Mouse (Mus musculus): ENCODE measurements around the gene Dsn1. TPM values are rescaled to one million over a fixed set of nuclear protein-coding genes. Genes with fewer than 3 reads are reported as not detected.

The Dsn1 gene
- polyA plus RNA-seq, 1 experiment from 2014 or later: 11.0 TPM

DNA sequence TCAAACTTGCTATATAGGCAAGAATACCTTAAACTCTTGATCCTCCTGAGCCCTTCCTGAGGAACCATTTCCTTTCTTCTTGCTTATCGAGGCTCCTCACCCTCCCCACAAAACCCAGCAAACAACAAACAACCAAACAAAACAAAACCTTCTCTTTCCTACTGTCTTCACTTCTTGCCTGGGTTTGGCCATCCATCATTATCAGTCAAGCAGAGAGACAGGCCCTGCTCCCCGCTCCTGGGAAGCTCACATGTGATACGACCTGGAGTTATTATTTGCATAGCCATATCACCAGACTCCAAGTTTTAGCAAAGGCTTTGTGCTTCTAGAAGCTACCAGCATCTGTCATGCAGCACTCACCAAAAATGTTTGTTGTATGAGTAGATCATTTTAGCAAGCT lies 19.6 kb downstream of the Dsn1 start:
- H3K9ac ChIP-seq: no peak overlapping the region
- peaks cover 19% of the 10 kb centered on the region for H3K4me1 ChIP-seq (replicated peaks)
- 54% methylated on average over 3 of the region's 3 CpGs for WGBS
- ATAC-seq (ENCODE audit: low FRiP score, low read depth): no peak
- no peaks in the 10 kb centered on the region for H3K27me3 ChIP-seq
- H3K36me3 ChIP-seq: no peaks in the 10 kb centered on the region
- H3K27ac ChIP-seq (replicated peaks): no peak overlapping the region
- no peak overlapping the region for H3K4me2 ChIP-seq
- H3K9me3 ChIP-seq: no peaks in the 10 kb centered on the region
- no peak overlapping the region for H3K4me3 ChIP-seq

DNA sequence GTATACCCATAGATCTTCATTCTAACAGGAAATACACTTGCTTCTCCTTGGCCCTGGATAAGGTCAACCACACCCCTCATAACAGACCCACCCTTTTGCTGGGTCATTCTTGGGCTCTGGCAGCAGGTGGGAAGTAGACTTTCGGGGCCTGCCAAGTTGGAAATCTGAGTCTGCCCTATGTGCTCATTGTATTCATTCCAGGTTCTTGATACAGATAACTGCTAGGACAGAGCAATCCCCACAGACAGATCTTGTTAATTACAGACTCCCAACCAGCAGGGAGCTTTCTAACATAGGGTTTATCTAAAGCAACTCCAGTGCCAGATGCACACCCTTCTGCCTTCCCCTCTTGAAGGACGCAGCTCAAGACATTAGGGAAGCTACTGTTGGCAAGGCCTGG lies 24.1 kb downstream of the Dsn1 start:
- Histone ChIP-seq H3K4me2 (no peak overlapping the region), H3K4me1 (replicated peaks) (0 out of 2 replicates have a peak, but pooled peaks cover 1% of the 10 kb centered on the region), H3K4me3 (no peak overlapping the region), H3K9me3 (no peaks in the 10 kb centered on the region), H3K36me3 (no peaks in the 10 kb centered on the region), H3K9ac (no peak overlapping the region), H3K27me3 (no peaks in the 10 kb centered on the region), H3K27ac (replicated peaks) (0 out of 2 replicates have a peak overlapping the region, but pooled peaks have one; percentile 1)
- no peak for ATAC-seq (ENCODE audit: low FRiP score, low read depth)
- 63% methylated on average over 2 of the region's 2 CpGs for WGBS

DNA sequence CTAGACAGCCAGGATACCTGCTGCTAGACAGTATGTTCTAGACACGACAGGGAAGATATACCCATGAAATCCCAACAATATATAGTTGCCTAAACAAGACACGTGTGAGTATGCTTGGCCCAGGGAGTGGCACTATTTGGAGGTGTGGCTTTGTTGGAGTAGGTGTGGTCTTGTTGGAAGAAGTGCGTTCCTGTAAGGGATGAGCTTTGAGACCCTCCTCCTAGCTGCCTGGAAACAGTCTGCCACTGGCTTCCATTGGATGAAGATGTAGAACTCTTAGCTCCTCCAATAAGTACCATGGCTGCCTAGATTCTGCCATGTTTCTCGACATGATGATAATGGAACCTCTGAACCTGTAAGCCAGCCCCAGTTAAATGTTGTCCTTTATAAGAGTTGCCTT lies 25.7 kb downstream of the Dsn1 start:
- Histone ChIP-seq H3K27ac (replicated peaks) (no peak overlapping the region), H3K9me3 (no peaks in the 10 kb centered on the region), H3K4me1 (replicated peaks) (peaks cover 11% of the 10 kb centered on the region), H3K9ac (no peak overlapping the region), H3K4me2 (no peak overlapping the region), H3K27me3 (no peaks in the 10 kb centered on the region), H3K36me3 (no peaks in the 10 kb centered on the region), H3K4me3 (no peak overlapping the region)
- WGBS: 84% methylated on average over 4 of the region's 4 CpGs
- no peak for ATAC-seq (ENCODE audit: low FRiP score, low read depth)

DNA sequence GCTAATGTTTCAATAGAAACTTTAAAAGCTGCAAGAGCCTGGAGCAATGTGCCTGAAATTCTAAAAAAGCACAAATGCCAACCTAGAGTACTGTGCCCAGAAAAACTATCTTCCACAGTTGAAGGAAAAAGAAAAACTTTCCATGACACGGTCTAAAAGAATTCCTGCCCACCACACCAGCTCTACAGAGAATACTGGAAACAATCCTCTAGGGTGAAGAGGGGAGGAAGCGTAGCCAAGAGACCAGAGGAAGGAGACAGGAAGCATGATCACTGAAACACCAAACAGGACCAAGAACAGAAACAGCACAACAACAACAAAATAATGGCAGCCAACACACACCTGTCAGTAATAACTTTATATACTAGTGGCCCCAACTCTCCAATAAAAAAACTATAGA lies 26.9 kb downstream of the Dsn1 start:
- 78% methylated on average over 2 of the region's 2 CpGs for WGBS
- ATAC-seq (ENCODE audit: low FRiP score, low read depth): no peak
- no peaks in the 10 kb centered on the region for H3K9me3 ChIP-seq
- H3K36me3 ChIP-seq: no peaks in the 10 kb centered on the region
- H3K4me3 ChIP-seq: no peak overlapping the region
- no peak overlapping the region for H3K9ac ChIP-seq
- H3K27ac ChIP-seq (replicated peaks): no peak overlapping the region
- peaks cover 14% of the 10 kb centered on the region for H3K4me1 ChIP-seq (replicated peaks)
- no peaks in the 10 kb centered on the region for H3K27me3 ChIP-seq
- no peak overlapping the region for H3K4me2 ChIP-seq

DNA sequence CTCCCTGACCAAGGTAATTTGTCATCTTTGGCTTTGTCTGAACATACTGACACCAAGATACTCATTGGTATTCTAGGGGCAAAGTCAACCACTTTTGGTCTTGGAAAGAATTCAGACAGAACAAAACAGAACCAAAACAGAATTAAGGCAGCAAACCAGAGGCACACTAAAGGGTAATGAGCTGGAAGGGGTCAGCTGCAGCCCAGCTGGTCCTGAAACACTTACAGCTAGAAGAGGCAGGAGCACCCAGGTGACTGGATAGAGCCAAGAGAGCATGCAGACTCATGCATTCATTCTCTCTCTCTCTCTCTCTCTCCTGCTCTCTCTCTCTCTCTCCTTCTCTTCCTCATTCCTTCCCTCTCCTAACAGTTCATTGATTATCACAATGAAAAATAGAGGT lies 30.2 kb downstream of the Dsn1 start:
- H3K27ac ChIP-seq (replicated peaks): peak overlapping the region; percentile 63; the same call in 1 of the 2 replicates
- H3K4me2 ChIP-seq: no peak overlapping the region
- no peaks in the 10 kb centered on the region for H3K9me3 ChIP-seq
- H3K27me3 ChIP-seq: no peaks in the 10 kb centered on the region
- H3K36me3 ChIP-seq: no peaks in the 10 kb centered on the region
- peak; percentile 66; the same call in 1 of the 2 replicates for ATAC-seq (ENCODE audit: low FRiP score, low read depth)
- no peak overlapping the region for H3K9ac ChIP-seq
- H3K4me3 ChIP-seq: no peak overlapping the region
- H3K4me1 ChIP-seq (replicated peaks): peaks cover 18% of the 10 kb centered on the region

DNA sequence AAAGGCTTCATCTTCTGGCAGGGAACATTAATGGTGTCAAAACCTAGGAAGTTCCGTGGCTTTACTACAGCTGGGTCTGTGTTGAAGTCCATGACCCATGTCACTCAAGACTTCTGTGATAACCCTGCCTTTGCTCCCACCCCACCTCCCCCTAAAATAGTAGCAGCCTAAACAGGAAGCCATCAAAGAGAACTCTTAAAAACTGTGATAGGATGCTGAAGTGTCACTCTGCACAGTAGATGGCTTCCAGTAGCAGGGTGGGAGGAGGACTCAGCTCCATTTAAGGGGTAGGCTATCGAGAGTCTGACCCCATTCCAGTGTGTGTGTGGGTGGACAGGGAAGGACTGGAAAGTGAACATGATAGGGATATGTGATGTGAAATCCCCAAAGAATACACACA lies 32.0 kb downstream of the Dsn1 start:
- H3K4me3 ChIP-seq: no peak overlapping the region
- H3K4me1 ChIP-seq (replicated peaks): peaks cover 18% of the 10 kb centered on the region
- no peak overlapping the region for H3K27ac ChIP-seq (replicated peaks)
- no peaks in the 10 kb centered on the region for H3K9me3 ChIP-seq
- no peak overlapping the region for H3K4me2 ChIP-seq
- no peaks in the 10 kb centered on the region for H3K27me3 ChIP-seq
- ATAC-seq (ENCODE audit: low FRiP score, low read depth): no peak
- H3K36me3 ChIP-seq: no peaks in the 10 kb centered on the region; the same call in 1 of the 2 replicates
- 82% methylated on average over 2 of the region's 2 CpGs for WGBS
- no peak overlapping the region for H3K9ac ChIP-seq

DNA sequence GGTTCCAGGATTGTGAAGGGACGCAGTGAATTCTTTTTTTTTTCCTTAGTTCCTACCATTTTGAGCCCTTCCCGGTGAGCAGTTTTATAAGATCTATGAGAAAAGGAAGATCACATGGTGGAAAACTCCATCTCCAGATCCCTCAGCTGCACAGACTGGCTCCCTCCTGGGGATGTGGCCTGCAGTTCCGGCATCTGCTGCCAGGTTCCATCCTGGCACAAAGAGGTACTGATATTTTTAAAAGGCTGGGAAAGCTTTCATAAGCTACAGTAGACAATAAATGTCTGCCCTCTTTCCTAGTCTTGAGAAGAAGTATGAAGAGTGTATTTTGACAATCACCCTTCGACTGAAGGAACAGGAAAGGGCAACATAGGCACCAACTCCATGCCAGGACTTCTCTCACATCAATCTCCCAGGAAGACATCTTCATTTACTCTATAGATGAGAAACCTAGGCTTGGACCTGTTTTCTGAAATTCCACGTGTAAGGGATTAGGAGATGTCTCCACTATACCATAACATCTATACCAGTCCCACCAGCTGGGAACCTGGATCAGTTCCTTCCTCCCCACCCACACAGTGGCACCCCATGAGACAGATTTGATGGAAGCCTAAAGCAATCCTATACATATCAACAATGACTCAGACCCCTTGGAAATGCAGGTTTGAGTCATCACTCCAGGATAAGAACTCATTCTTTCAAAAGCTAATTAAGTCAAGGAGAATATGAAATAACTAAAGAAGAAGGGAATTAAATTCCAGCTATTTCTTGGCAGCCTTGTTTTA lies 33.4 kb downstream of the Dsn1 start:
- peaks cover 18% of the 10 kb centered on the region for H3K4me1 ChIP-seq (replicated peaks)
- no peak for ATAC-seq (ENCODE audit: low FRiP score, low read depth)
- 81% methylated on average over 5 of the region's 5 CpGs for WGBS
- no peak overlapping the region for H3K9ac ChIP-seq
- no peaks in the 10 kb centered on the region for H3K27me3 ChIP-seq
- H3K4me3 ChIP-seq: no peak overlapping the region
- no peak overlapping the region for H3K4me2 ChIP-seq
- H3K27ac ChIP-seq (replicated peaks): no peak overlapping the region
- H3K36me3 ChIP-seq: peaks cover under 1% of the 10 kb centered on the region; the same call in 1 of the 2 replicates
- H3K9me3 ChIP-seq: no peaks in the 10 kb centered on the region

DNA sequence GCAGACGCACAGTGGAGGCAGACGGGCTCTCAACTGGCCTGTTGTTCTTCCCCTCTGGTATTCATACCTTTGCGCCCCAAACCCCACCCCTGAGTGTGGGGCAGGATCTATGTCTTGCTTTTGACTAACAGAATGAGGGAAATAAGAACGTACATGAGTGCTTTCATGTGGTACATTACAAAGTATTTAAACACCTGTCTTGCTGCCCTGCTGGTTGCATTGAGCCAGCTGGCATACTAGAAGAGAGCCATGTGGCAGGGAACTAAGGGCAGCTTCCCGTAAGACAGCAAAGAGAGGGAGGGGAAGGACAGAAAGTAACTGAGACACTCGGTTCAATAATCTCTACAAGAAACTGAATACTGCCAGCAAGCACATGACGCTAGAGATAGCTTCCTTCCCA lies 36.7 kb downstream of the Dsn1 start:
- no peak overlapping the region for H3K4me2 ChIP-seq
- H3K27me3 ChIP-seq: no peaks in the 10 kb centered on the region
- H3K9ac ChIP-seq: no peak overlapping the region
- H3K27ac ChIP-seq (replicated peaks): no peak overlapping the region
- ATAC-seq (ENCODE audit: low FRiP score, low read depth): no peak
- H3K36me3 ChIP-seq: peaks cover 5% of the 10 kb centered on the region; the same call in 1 of the 2 replicates
- H3K4me1 ChIP-seq (replicated peaks): 0 out of 2 replicates have a peak, but pooled peaks cover 3% of the 10 kb centered on the region
- no peaks in the 10 kb centered on the region for H3K9me3 ChIP-seq
- H3K4me3 ChIP-seq: no peak overlapping the region
- 72% methylated on average over 7 of the region's 7 CpGs for WGBS

DNA sequence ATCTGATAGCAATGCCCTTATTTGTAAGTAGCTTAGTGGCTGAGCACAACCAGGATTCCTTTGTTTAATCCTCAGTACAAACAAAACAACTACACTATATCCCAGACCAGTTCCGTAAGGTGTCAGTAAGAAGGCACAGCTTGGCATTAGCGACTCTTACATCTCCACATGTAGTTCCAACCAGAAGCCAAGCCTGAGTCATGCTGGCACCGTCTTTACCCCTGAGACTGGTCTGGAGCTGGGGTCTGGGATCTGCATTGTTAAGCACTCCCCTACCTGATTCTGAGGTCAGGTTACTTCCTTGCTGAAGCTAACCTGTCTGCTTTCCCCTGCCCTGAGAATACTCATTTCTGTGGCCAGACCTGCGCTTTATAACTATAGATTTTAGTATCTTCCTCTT lies 38.5 kb downstream of the Dsn1 start:
- Histone ChIP-seq H3K4me2 (no peak overlapping the region), H3K4me1 (replicated peaks) (0 out of 2 replicates have a peak, but pooled peaks cover 3% of the 10 kb centered on the region), H3K27me3 (no peaks in the 10 kb centered on the region), H3K9me3 (no peaks in the 10 kb centered on the region), H3K27ac (replicated peaks) (no peak overlapping the region), H3K36me3 (peaks cover 5% of the 10 kb centered on the region; the same call in 1 of the 2 replicates), H3K4me3 (no peak overlapping the region), H3K9ac (no peak overlapping the region)
- ATAC-seq (ENCODE audit: low FRiP score, low read depth): no peak
- WGBS: 81% methylated on average over 4 of the region's 4 CpGs

DNA sequence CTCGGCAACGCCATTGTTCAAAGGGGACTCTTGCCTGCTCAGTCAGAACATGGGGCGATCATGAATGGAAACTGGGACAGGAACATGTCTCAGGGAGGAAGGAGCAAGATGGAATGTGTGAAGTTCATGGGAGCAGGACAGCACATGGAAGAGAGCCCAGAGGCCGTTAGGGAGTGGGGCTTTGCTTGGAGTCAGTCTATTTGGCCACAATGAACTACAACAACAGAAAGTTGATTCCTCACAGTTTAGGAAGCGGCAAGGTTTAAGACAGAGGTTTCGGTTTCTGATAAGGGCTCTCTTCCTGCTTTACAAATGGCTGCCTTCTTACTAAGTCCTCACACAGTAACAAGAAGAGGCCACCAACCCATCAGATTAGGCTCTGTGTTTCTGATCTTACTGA lies 39.6 kb downstream of the Dsn1 start:
- Histone ChIP-seq H3K4me3 (no peak overlapping the region), H3K9ac (no peak overlapping the region), H3K36me3 (peaks cover 5% of the 10 kb centered on the region; the same call in 1 of the 2 replicates), H3K27me3 (no peaks in the 10 kb centered on the region), H3K4me1 (replicated peaks) (no peaks in the 10 kb centered on the region), H3K9me3 (no peaks in the 10 kb centered on the region), H3K4me2 (no peak overlapping the region), H3K27ac (replicated peaks) (no peak overlapping the region)
- no peak for ATAC-seq (ENCODE audit: low FRiP score, low read depth)
- 73% methylated on average over 6 of the region's 6 CpGs for WGBS

DNA sequence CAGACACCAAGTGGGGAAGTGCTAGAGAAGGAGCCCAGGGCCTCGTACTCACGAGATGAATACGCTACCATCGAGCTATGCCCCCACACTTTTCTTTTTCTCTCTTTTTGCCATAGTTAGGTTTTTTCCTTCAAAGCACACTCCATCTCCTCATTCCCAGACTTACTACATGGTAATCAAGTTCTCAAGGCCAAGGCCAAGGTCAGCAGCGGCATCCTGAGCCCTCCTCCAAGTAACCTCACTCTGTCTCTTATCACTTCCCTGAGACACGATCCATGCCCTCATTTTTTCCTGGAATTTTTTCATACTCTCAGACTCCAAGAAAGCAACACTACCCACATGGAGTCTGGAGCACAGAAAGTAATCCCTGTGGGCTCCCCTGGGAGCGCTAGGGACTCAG lies 43.1 kb downstream of the Dsn1 start:
- H3K27ac ChIP-seq (replicated peaks): no peak overlapping the region
- H3K36me3 ChIP-seq: peaks cover 5% of the 10 kb centered on the region; the same call in 1 of the 2 replicates
- 93% methylated on average over 7 of the region's 7 CpGs for WGBS
- no peak for ATAC-seq (ENCODE audit: low FRiP score, low read depth)
- H3K27me3 ChIP-seq: no peaks in the 10 kb centered on the region
- no peak overlapping the region for H3K4me2 ChIP-seq
- H3K9ac ChIP-seq: no peak overlapping the region
- no peaks in the 10 kb centered on the region for H3K4me1 ChIP-seq (replicated peaks)
- no peaks in the 10 kb centered on the region for H3K9me3 ChIP-seq
- H3K4me3 ChIP-seq: no peak overlapping the region

DNA sequence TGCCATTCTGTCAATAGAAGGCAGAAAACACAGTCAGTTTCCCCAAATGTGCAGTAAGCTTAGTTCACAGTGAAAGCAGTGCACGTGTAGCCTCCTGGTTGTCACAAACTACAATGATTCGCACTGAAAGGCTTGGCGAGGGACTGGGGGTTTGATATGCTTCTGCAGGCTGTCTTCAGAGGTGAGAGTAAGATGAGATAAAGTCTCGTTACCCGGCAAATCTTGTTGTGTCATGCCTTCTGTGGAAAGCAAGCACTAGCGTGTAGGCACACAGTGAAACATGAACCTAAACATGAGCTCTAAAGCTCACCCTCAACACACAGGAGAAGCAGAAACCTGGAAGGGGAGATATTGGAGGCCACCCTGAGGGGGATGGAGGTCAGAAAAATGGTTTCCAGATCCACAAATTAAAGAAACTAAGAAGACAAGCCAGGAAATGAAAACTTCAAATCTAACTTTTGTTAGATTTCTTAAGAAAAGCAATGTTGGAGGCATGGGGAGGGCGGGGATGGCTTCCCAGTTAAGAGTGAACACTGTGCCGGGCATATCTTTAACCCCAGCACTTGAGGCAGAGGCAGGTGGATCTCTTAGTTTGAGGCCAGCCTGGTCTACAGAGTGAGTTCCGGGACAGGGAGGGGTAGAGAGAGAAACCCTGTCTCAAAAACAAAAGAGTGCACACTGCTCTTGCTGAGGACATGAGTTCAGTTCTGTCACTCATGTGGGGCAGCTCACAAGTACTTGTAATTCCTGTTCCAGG lies 48.3 kb downstream of the Dsn1 start:
- 90% methylated on average over 9 of the region's 9 CpGs for WGBS
- H3K27me3 ChIP-seq: no peaks in the 10 kb centered on the region
- no peaks in the 10 kb centered on the region for H3K9me3 ChIP-seq
- no peak for ATAC-seq (ENCODE audit: low FRiP score, low read depth)
- no peak overlapping the region for H3K9ac ChIP-seq
- peaks cover 11% of the 10 kb centered on the region; the same call in 1 of the 2 replicates for H3K36me3 ChIP-seq
- H3K4me2 ChIP-seq: no peak overlapping the region
- H3K27ac ChIP-seq (replicated peaks): no peak overlapping the region
- H3K4me1 ChIP-seq (replicated peaks): no peaks in the 10 kb centered on the region
- H3K4me3 ChIP-seq: no peak overlapping the region
